Mouse (Mus musculus) liver, embryonic 14.5 days (tissue): ENCODE measurements around the gene Gpr179. TPM values are rescaled to one million over a fixed set of nuclear protein-coding genes. Genes with fewer than 3 reads are reported as not detected.

Experiments used
- ATAC-seq: fragments of 200-750 bp; cut with Nextera tagmentation; 2 replicates; pipeline ENCODE4 v1.8.0; 2017; ENCODE audit warnings: moderate number of reproducible peaks, mild to moderate bottlenecking, moderate library complexity; ENCODE audit not compliant: insufficient read depth
- DNase-seq, 3 experiments: peaks; one replicate each; pipeline ENCODE4 v3.0.0-alpha.2; 2012 to 2013; ENCODE audit warnings: low read depth in 3 of 3, low spot score in 3 of 3
- H3K27ac ChIP-seq: fragments of 300-500 bp; sonication (generic); 2 replicates; pipeline ENCODE4 v1.5.1; 2014; ENCODE audit warnings: moderate library complexity, mild to moderate bottlenecking, control low read depth, inconsistent platforms
- H3K27me3 ChIP-seq: fragments of 300-500 bp; sonication (generic); 2 replicates; pipeline ENCODE4 v1.6.1; 2014; ENCODE audit warnings: mild to moderate bottlenecking, low read length, moderate library complexity; ENCODE audit not compliant: control insufficient read depth, insufficient read depth
- H3K36me3 ChIP-seq: fragments of 300-500 bp; sonication (generic); replicated peaks from 2 replicates; pipeline ENCODE4 v1.6.1; 2014; ENCODE audit warnings: low read depth; ENCODE audit not compliant: control insufficient read depth, insufficient read depth
- H3K4me1 ChIP-seq, 2 experiments: fragments of 200-500 bp in 1 of 2; fragments of 300-500 bp in 1 of 2; sonication (generic) in 1 of 2; replicated peaks; 2 replicates each; pipeline ENCODE4 v1.6.1; 2012 to 2014; ENCODE audit warnings: antibody characterized with exemption in 1 of 2, inconsistent platforms in 1 of 2, low read length in 1 of 2; ENCODE audit not compliant: control insufficient read depth in 2 of 2, insufficient read depth in 2 of 2
- H3K4me2 ChIP-seq: fragments of 300-500 bp; sonication (generic); 2 replicates; pipeline ENCODE4 v1.6.1; 2014; ENCODE audit warnings: low read depth, mild to moderate bottlenecking, control low read depth, moderate library complexity
- H3K4me3 ChIP-seq, 2 experiments: fragments of 200-500 bp in 1 of 2; fragments of 300-500 bp in 1 of 2; sonication (generic) in 1 of 2; 2 replicates each; pipeline ENCODE4 v1.5.1; 2012 to 2014; ENCODE audit warnings: low read depth in 2 of 2, low read length in 2 of 2, mild to moderate bottlenecking in 2 of 2, control low read depth in 1 of 2, inconsistent platforms in 1 of 2, moderate library complexity in 1 of 2; ENCODE audit not compliant: insufficient read depth in 1 of 2
- H3K9ac ChIP-seq: fragments of 300-500 bp; sonication (generic); replicated peaks from 2 replicates; pipeline ENCODE4 v1.6.1; 2014; ENCODE audit warnings: mild to moderate bottlenecking, control low read depth, moderate library complexity
- H3K9me3 ChIP-seq: fragments of 300-500 bp; sonication (generic); 2 replicates; pipeline ENCODE4 v1.6.1; 2016; ENCODE audit warnings: low read length, mixed read lengths; ENCODE audit not compliant: control insufficient read depth
- CTCF ChIP-seq: IDR thresholded peaks from 2 replicates; pipeline ENCODE4 v1.5.1; 2016; ENCODE audit warnings: antibody characterized with exemption, low read depth, control low read depth
- EP300 ChIP-seq: IDR thresholded peaks from 2 replicates; pipeline ENCODE4 v1.6.1; 2016; ENCODE audit warnings: antibody characterized with exemption, low read depth
- WGBS: fragments of 180-500 bp; shearing (Covaris S2); extraction: QIAGEN DNeasy Blood & Tissue Kit; methylation state at CpG from one replicate; pipeline ENCODE4 v1.1.7; 2014; ENCODE audit not compliant: insufficient replicate concordance; 5-methylcytosine and 5-hydroxymethylcytosine counted together
- polyA plus RNA-seq, 2 experiments: library from polyadenylated mRNA; depleted of rRNA in 1 of 2; stranded (reverse) in 1 of 2; unstranded in 1 of 2; fragments of >200 nt; fragmentation: Nextera tagmentation in 1 of 2; extraction: Ambion mirVana in 1 of 2; gene quantifications; 2 replicates each; pipeline versions ENCODE4 v1.2.1 to v1.2.3; 2012 to 2014

Gpr179 gene
- polyA plus RNA-seq (2012; rRNA removed): 0.01 TPM in 1 of 2 replicates, not detected in the other
- not detected in 2 replicates for polyA plus RNA-seq (2014; fragmentation: Nextera tagmentation; extraction: Ambion mirVana)

DNA sequence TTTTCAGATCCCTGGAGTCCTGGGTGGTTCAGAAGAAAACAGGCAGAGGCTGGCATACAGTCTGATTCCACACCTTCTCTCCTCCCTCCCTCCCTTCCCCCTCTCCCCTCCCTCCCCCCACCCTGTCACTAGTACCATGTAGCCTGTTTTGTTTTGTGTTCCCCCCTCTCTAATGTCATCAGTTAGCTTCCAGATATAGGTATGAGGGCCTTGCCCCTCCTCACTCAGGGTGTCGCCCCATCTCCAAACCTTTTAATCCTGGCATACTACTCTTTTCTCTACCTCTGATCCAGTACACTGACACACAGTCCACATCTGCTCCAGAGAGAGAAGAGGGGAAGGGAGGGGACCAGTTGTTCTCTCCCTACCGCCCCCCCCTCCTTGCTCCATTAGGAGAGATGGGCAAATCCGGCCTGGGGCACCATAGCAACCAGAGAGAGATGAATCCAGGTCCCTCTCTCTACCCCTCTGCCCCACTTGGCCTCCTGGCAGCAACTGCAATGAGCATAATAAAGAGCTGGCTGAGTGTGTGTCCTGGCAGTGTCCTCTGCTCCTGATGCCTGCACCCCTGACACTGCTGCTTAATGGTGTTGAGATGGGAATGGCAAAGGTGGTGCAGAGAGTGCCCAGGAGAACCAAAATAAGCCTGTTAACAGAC, at the start of gene Gpr179:
Gene Gpr179, minus strand, starts transcription at position 51 of the 658 bp plus-strand sequence.
- H3K4me3 ChIP-seq: no peak within 1 kb of the TSS
- H3K9ac ChIP-seq: no peak within 1 kb of the TSS
- H3K4me1 ChIP-seq: peaks cover 0 to 3% of the 10 kb centered on the region in 2 experiments; a peak in 1 of 4 replicates
- whole genome bisulfite sequencing: 55% methylated on average over 3 of the region's 3 CpGs
- H3K27me3 ChIP-seq: no peaks in the 10 kb centered on the region
- TF ChIP-seq CTCF (no peak), EP300 (no peak)
- no peak within 1 kb of the TSS for H3K27ac ChIP-seq
- H3K4me2 ChIP-seq: no peak within 1 kb of the TSS
- no peak for ATAC-seq
- H3K36me3 ChIP-seq: no peaks in the 10 kb centered on the region
- no peak for DNase-seq
- H3K9me3 ChIP-seq: no peaks in the 10 kb centered on the region

DNA sequence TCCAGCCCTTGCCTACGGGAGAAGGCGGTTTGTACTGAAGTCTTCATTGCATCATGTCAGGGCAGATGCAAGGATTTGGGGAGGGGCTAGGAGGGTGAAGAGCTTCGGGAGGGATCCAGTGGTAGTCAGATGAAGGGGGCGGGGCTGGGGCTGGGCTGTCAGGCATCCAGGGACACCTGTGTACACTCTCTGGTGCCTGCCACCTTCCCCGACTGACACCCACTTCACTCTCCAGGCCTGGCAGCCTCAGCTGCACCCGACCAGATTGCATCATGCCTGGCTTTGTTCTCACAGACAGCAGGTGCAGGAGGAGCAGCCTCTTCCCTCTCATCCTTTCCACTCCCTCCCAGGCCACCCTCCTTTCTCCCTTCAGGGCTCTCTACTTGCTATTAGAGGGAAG, 49.2 kb upstream of the Gpr179 start:
- WGBS: 27% methylated on average over 6 of the region's 6 CpGs
- H3K4me3 ChIP-seq: no peak overlapping the region
- peaks cover 4% of the 10 kb centered on the region; the same call in 1 of the 2 replicates for H3K27me3 ChIP-seq
- no peak overlapping the region for H3K27ac ChIP-seq
- H3K4me1 ChIP-seq: peaks cover 5 to 7% of the 10 kb centered on the region in 2 experiments; a peak in 3 of 4 replicates
- H3K4me2 ChIP-seq: no peak overlapping the region
- DNase-seq: no peak
- H3K36me3 ChIP-seq: no peaks in the 10 kb centered on the region
- no peaks in the 10 kb centered on the region for H3K9me3 ChIP-seq
- no peak for ATAC-seq
- H3K9ac ChIP-seq: no peak overlapping the region
- TF ChIP-seq CTCF (no peak), EP300 (no peak)

- 5% methylated on average over 23 of the region's 23 CpGs for WGBS
- Histone ChIP-seq H3K36me3 (no peaks in the 10 kb centered on the region; the same call in 1 of the 2 replicates), H3K9ac (no peak overlapping the region), H3K27ac (no peak overlapping the region), H3K27me3 (peaks cover 3% of the 10 kb centered on the region; the same call in 1 of the 2 replicates), H3K9me3 (no peaks in the 10 kb centered on the region), H3K4me3 (peak overlapping the region; percentile 5 to 44; a peak in 3 of 4 replicates), H3K4me1 (peaks cover 2 to 4% of the 10 kb centered on the region in 2 experiments; a peak in 3 of 4 replicates), H3K4me2 (peak overlapping the region; percentile 50)
- ATAC-seq (peak; percentile 59), DNase-seq (peak; percentile 54 to 71 (median 56))
- peak; percentile 96 for TF ChIP-seq CTCF
- no peak for TF ChIP-seq EP300
Observed at GRCm38 (mm10) chr11:97399958-97400710, 48.3 kb upstream of the Gpr179 start.

GRCm38 (mm10) chr11:97398506-97398905, 46.6 kb upstream of the Gpr179 start:
- WGBS: 73% methylated on average over 2 of the region's 2 CpGs
- H3K4me1 ChIP-seq: no peaks in the 10 kb centered on the region; a peak in 1 of 4 replicates
- DNase-seq (no peak), ATAC-seq (no peak)
- TF ChIP-seq EP300 (no peak), CTCF (no peak)
- no peak overlapping the region for H3K4me3 ChIP-seq
- H3K9me3 ChIP-seq: no peaks in the 10 kb centered on the region
- no peaks in the 10 kb centered on the region; the same call in 1 of the 2 replicates for H3K36me3 ChIP-seq
- H3K4me2 ChIP-seq: no peak overlapping the region
- no peaks in the 10 kb centered on the region; the same call in 1 of the 2 replicates for H3K27me3 ChIP-seq
- H3K27ac ChIP-seq: no peak overlapping the region
- no peak overlapping the region for H3K9ac ChIP-seq

DNA sequence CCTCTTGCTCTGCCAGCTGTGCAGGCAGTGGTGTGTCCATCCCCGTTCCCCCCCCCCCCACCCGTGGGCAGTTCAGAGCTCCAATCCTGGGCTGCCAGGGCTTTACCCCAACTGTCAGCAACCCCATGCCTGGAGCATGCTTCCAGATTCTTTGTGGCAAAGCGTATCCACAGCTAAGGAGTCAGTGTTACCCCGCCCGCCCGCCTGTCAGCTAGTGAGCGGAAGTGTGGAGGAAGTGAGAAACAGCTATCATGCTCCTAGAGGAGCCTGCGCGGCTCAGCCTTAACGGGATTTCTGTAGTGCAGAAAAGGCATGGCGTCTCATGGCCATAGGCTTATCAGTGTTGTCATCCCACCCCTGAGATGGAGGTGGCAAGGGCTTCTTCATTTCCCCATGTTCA, 42.3 kb upstream of the Gpr179 start:
- H3K27me3 ChIP-seq: no peaks in the 10 kb centered on the region
- H3K4me1 ChIP-seq: no peaks in the 10 kb centered on the region
- no peak for TF ChIP-seq CTCF
- TF ChIP-seq EP300: no peak
- no peak for DNase-seq
- WGBS: 33% methylated on average over 11 of the region's 11 CpGs
- peaks cover 4% of the 10 kb centered on the region; the same call in 1 of the 2 replicates for H3K36me3 ChIP-seq
- no peaks in the 10 kb centered on the region for H3K9me3 ChIP-seq
- no peak overlapping the region for H3K4me2 ChIP-seq
- no peak overlapping the region for H3K27ac ChIP-seq
- no peak overlapping the region for H3K9ac ChIP-seq
- no peak overlapping the region for H3K4me3 ChIP-seq
- ATAC-seq: no peak
